Mouse (Mus musculus) CH12.LX (cell line): ENCODE data around the gene Clcn2. TPM values are rescaled to one million over a fixed set of nuclear protein-coding genes. Genes with fewer than 3 reads are reported as not detected.

Experiments
- DNase-seq: peaks from one replicate; pipeline ENCODE4 v3.0.0-alpha.2; 2013; ENCODE audit errors: extremely low read depth
- H3K27ac ChIP-seq: 2 replicates; pipeline ENCODE4 v1.5.1; 2012; ENCODE audit warnings: low read depth, mild to moderate bottlenecking, control low read depth, moderate library complexity; ENCODE audit not compliant: insufficient read depth
- H3K27me3 ChIP-seq: replicated peaks from 2 replicates; pipeline ENCODE3; 2012; ENCODE audit warnings: inconsistent platforms
- H3K36me3 ChIP-seq, 2 experiments: replicated peaks in 1 of 2; 2 replicates each; pipeline versions ENCODE3 to v1.6.1; 2012; ENCODE audit warnings: inconsistent platforms in 1 of 2, low read length in 1 of 2, mild to moderate bottlenecking in 1 of 2, mixed read lengths in 1 of 2, moderate library complexity in 1 of 2; ENCODE audit not compliant: control insufficient read depth in 1 of 2, insufficient read depth in 1 of 2
- H3K4me1 ChIP-seq, 2 experiments: 2 replicates each; pipeline ENCODE4 v1.6.1; 2012; ENCODE audit warnings: inconsistent platforms in 1 of 2, moderate library complexity in 1 of 2; ENCODE audit not compliant: insufficient read depth in 2 of 2, control insufficient read depth in 1 of 2
- H3K4me2 ChIP-seq: 2 replicates; pipeline ENCODE4 v1.6.1; 2012; ENCODE audit warnings: low read depth, mild to moderate bottlenecking, control low read depth; ENCODE audit not compliant: poor library complexity, insufficient read depth, severe bottlenecking
- H3K4me3 ChIP-seq, 3 experiments: fragments of 150-350 bp in 1 of 3; sonication (generic) in 1 of 3; replicated peaks in 1 of 3; 2 replicates each; pipeline versions ENCODE3 to v1.5.1; 2011 to 2012; ENCODE audit warnings: low read depth in 2 of 3, low read length in 2 of 3, mild to moderate bottlenecking in 2 of 3, moderate library complexity in 2 of 3, control low read depth in 1 of 3, improper control_type of control experiment in 1 of 3, inconsistent platforms in 1 of 3, mixed read lengths in 1 of 3; ENCODE audit not compliant: poor library complexity in 1 of 3
- H3K79me2 ChIP-seq: replicated peaks from 2 replicates; pipeline ENCODE4 v1.6.1; 2012; ENCODE audit warnings: mild to moderate bottlenecking, moderate library complexity; ENCODE audit not compliant: control insufficient read depth, poor library complexity, insufficient read depth, severe bottlenecking; ENCODE audit errors: extremely low read depth
- H3K9ac ChIP-seq: 2 replicates; pipeline ENCODE4 v1.6.1; 2012; ENCODE audit warnings: low read depth, mild to moderate bottlenecking, control low read depth, moderate library complexity; ENCODE audit not compliant: insufficient read depth
- H3K9me3 ChIP-seq: replicated peaks from 2 replicates; pipeline ENCODE3; 2012; ENCODE audit warnings: low read length, inconsistent platforms, mixed read lengths
- BHLHE40 ChIP-seq: IDR thresholded peaks from 2 replicates; pipeline ENCODE4 v1.6.1; 2011; ENCODE audit warnings: mild to moderate bottlenecking, low read depth, low read length, improper control_type of control experiment
- CHD1 ChIP-seq: IDR thresholded peaks from 2 replicates; pipeline ENCODE4 v1.6.1; 2012; ENCODE audit warnings: low read depth, low read length, improper control_type of control experiment, inconsistent platforms
- CHD2 ChIP-seq: IDR thresholded peaks from 2 replicates; pipeline ENCODE4 v1.6.1; 2011; ENCODE audit warnings: low read length, improper control_type of control experiment
- CTCF ChIP-seq, 2 experiments: IDR thresholded peaks in 1 of 2; conservative IDR thresholded peaks in 1 of 2; 2 replicates each; pipeline ENCODE4 v1.5.1; 2011 to 2012; ENCODE audit warnings: low read depth in 2 of 2, low read length in 2 of 2, improper control_type of control experiment in 1 of 2, inconsistent platforms in 1 of 2, mild to moderate bottlenecking in 1 of 2, moderate library complexity in 1 of 2
- E2F4 ChIP-seq: IDR thresholded peaks from 2 replicates; pipeline ENCODE4 v1.6.1; 2011; ENCODE audit warnings: low read depth, low read length, improper control_type of control experiment; ENCODE audit not compliant: insufficient replicate concordance
- ELF1 ChIP-seq: IDR thresholded peaks from 2 replicates; pipeline ENCODE4 v1.6.1; 2014; ENCODE audit warnings: low read depth, mild to moderate bottlenecking, inconsistent platforms, low read length, improper control_type of control experiment
- EP300 ChIP-seq: IDR thresholded peaks from 2 replicates; pipeline ENCODE4 v1.6.1; 2011; ENCODE audit warnings: low read length, improper control_type of control experiment
- ETS1 ChIP-seq: conservative IDR thresholded peaks from 2 replicates; pipeline ENCODE4 v1.6.1; 2012; ENCODE audit warnings: low read depth, mild to moderate bottlenecking, inconsistent platforms, low read length, improper control_type of control experiment, moderate library complexity
- GABPA ChIP-seq: IDR thresholded peaks from 2 replicates; pipeline ENCODE4 v1.6.1; 2012; ENCODE audit warnings: low read depth, low read length, improper control_type of control experiment, inconsistent platforms; ENCODE audit not compliant: insufficient replicate concordance
- HCFC1 ChIP-seq: IDR thresholded peaks from 2 replicates; pipeline ENCODE4 v1.6.1; 2012; ENCODE audit warnings: low read depth, mild to moderate bottlenecking, inconsistent platforms, low read length, improper control_type of control experiment
- IRF4 ChIP-seq: IDR thresholded peaks from 2 replicates; pipeline ENCODE4 v1.6.1; 2014; ENCODE audit warnings: low read depth, mild to moderate bottlenecking, inconsistent platforms, low read length, improper control_type of control experiment
- JUN ChIP-seq: IDR thresholded peaks from 2 replicates; pipeline ENCODE4 v1.6.1; 2011; ENCODE audit warnings: low read depth, mild to moderate bottlenecking, low read length, improper control_type of control experiment, moderate library complexity; ENCODE audit not compliant: insufficient read depth
- JUND ChIP-seq: conservative IDR thresholded peaks from 2 replicates; pipeline ENCODE4 v1.6.1; 2011; ENCODE audit warnings: low read depth, low read length, improper control_type of control experiment
- KAT2A ChIP-seq: IDR thresholded peaks from 2 replicates; pipeline ENCODE4 v1.6.1; 2012; ENCODE audit warnings: low read length, improper control_type of control experiment, inconsistent platforms; ENCODE audit not compliant: insufficient replicate concordance
- MAFK ChIP-seq: IDR thresholded peaks from 2 replicates; pipeline ENCODE4 v1.6.1; 2011; ENCODE audit warnings: low read length, improper control_type of control experiment; ENCODE audit not compliant: insufficient replicate concordance
- MAX ChIP-seq: IDR thresholded peaks from 2 replicates; pipeline ENCODE4 v1.6.1; 2011; ENCODE audit warnings: low read length, improper control_type of control experiment
- MAZ ChIP-seq: IDR thresholded peaks from 2 replicates; pipeline ENCODE4 v1.6.1; 2012; ENCODE audit warnings: low read depth, mild to moderate bottlenecking, inconsistent platforms, low read length, improper control_type of control experiment, moderate library complexity
- MEF2A ChIP-seq: IDR thresholded peaks from 2 replicates; pipeline ENCODE4 v1.6.1; 2014; ENCODE audit warnings: low read depth, mild to moderate bottlenecking, inconsistent platforms, low read length, improper control_type of control experiment, borderline replicate concordance
- MXI1 ChIP-seq: IDR thresholded peaks from 2 replicates; pipeline ENCODE4 v1.6.1; 2011; ENCODE audit warnings: mild to moderate bottlenecking, low read depth, low read length, improper control_type of control experiment
- MYC ChIP-seq: IDR thresholded peaks from 2 replicates; pipeline ENCODE4 v1.6.1; 2011; ENCODE audit warnings: low read depth, mild to moderate bottlenecking, improper control_type of control experiment, low read length
- NELFE ChIP-seq: IDR thresholded peaks from 2 replicates; pipeline ENCODE4 v1.6.1; 2011; ENCODE audit warnings: low read depth, low read length, improper control_type of control experiment
- NRF1 ChIP-seq: IDR thresholded peaks from 2 replicates; pipeline ENCODE4 v1.6.1; 2014; ENCODE audit warnings: low read depth, mild to moderate bottlenecking, inconsistent platforms, low read length, improper control_type of control experiment, moderate library complexity
- PAX5 ChIP-seq: IDR thresholded peaks from 2 replicates; pipeline ENCODE4 v1.6.1; 2012; ENCODE audit warnings: low read length, inconsistent platforms, mixed read lengths
- POLR2A ChIP-seq: IDR thresholded peaks from 2 replicates; pipeline ENCODE4 v1.6.1; 2011; ENCODE audit warnings: low read depth, mild to moderate bottlenecking, improper control_type of control experiment, low read length
- POLR2AphosphoS2 ChIP-seq: IDR thresholded peaks from 2 replicates; pipeline ENCODE4 v1.6.1; 2011; ENCODE audit warnings: low read depth, low read length, improper control_type of control experiment
- RAD21 ChIP-seq: IDR thresholded peaks from 2 replicates; pipeline ENCODE4 v1.6.1; 2011; ENCODE audit warnings: low read depth, mild to moderate bottlenecking, low read length, improper control_type of control experiment, moderate library complexity
- RCOR1 ChIP-seq: conservative IDR thresholded peaks from 2 replicates; pipeline ENCODE4 v1.6.1; 2012; ENCODE audit warnings: low read depth, mild to moderate bottlenecking, inconsistent platforms, low read length, improper control_type of control experiment
- SMC3 ChIP-seq: IDR thresholded peaks from 2 replicates; pipeline ENCODE4 v1.6.1; 2011; ENCODE audit warnings: low read depth, low read length, improper control_type of control experiment
- TBP ChIP-seq: conservative IDR thresholded peaks from 2 replicates; pipeline ENCODE4 v1.6.1; 2011; ENCODE audit warnings: low read depth, low read length, improper control_type of control experiment
- TCF12 ChIP-seq: IDR thresholded peaks from 2 replicates; pipeline ENCODE4 v1.6.1; 2014; ENCODE audit warnings: low read depth, mild to moderate bottlenecking, inconsistent platforms, low read length, improper control_type of control experiment
- UBTF ChIP-seq: IDR thresholded peaks from 2 replicates; pipeline ENCODE4 v1.6.1; 2012; ENCODE audit warnings: low read depth, mild to moderate bottlenecking, inconsistent platforms, low read length, improper control_type of control experiment, moderate library complexity
- USF1 ChIP-seq: IDR thresholded peaks from 2 replicates; pipeline ENCODE4 v1.6.1; 2014; ENCODE audit warnings: low read depth, mild to moderate bottlenecking, inconsistent platforms, low read length, improper control_type of control experiment
- USF2 ChIP-seq: conservative IDR thresholded peaks from 2 replicates; pipeline ENCODE4 v1.6.1; 2011; ENCODE audit warnings: low read depth, low read length, improper control_type of control experiment
- ZC3H11A ChIP-seq: IDR thresholded peaks from 2 replicates; pipeline ENCODE4 v1.6.1; 2012; ENCODE audit warnings: low read depth, mild to moderate bottlenecking, inconsistent platforms, low read length, improper control_type of control experiment
- ZKSCAN1 ChIP-seq: IDR thresholded peaks from 2 replicates; pipeline ENCODE4 v1.6.1; 2012; ENCODE audit warnings: low read depth, inconsistent platforms, low read length, improper control_type of control experiment, borderline replicate concordance
- ZMIZ1 ChIP-seq: IDR thresholded peaks from 2 replicates; pipeline ENCODE4 v1.6.1; 2012; ENCODE audit warnings: low read depth, mild to moderate bottlenecking, inconsistent platforms, low read length, improper control_type of control experiment
- ZNF384 ChIP-seq: IDR thresholded peaks from 2 replicates; pipeline ENCODE4 v1.6.1; 2012; ENCODE audit warnings: low read depth, low read length, improper control_type of control experiment, inconsistent platforms
- dilution Hi-C: fragments of 300-500 bp; cut with MboI; formaldehyde crosslinking; loops from 2 replicates; pipeline ENCODE4 v1.14.3; 2020; ENCODE audit warnings: low sequenced_read_pairs; ENCODE audit not compliant: extremely low pct_unique_long_range_greater_than_20kb, extremely low pct_ligation_motif_present
- in situ Hi-C: fragments of 300-500 bp; cut with MboI; formaldehyde crosslinking; loops from 3 replicates; pipeline ENCODE4 v1.14.3; 2019; ENCODE audit warnings: low sequenced_read_pairs, low pct_ligation_motif_present, low pct_unique_long_range_greater_than_20kb, mixed read lengths
- polyA plus RNA-seq: library from polyadenylated mRNA; unstranded; fragments of >175 nt; gene quantifications from 2 replicates; pipeline ENCODE4 v1.2.1, GENCODE M21; 2012; ENCODE audit warnings: low read depth; ENCODE audit not compliant: insufficient read length
- total RNA-seq, 2 experiments: library from RNA; depleted of rRNA; stranded (reverse); fragments of 300-350 nt in 1 of 2; fragments of >200 nt in 1 of 2; gene quantifications; 2 replicates each; pipeline ENCODE4 v1.2.3; 2012 to 2014

Clcn2 gene
- 4.2 and 4.5 TPM in 2 replicates for total RNA-seq (2012; rRNA removed)
- 1.2 and 1.4 TPM in 2 replicates for total RNA-seq (2014; rRNA removed)
- 3.5 and 4.1 TPM in 2 replicates for polyA plus RNA-seq

DNA sequence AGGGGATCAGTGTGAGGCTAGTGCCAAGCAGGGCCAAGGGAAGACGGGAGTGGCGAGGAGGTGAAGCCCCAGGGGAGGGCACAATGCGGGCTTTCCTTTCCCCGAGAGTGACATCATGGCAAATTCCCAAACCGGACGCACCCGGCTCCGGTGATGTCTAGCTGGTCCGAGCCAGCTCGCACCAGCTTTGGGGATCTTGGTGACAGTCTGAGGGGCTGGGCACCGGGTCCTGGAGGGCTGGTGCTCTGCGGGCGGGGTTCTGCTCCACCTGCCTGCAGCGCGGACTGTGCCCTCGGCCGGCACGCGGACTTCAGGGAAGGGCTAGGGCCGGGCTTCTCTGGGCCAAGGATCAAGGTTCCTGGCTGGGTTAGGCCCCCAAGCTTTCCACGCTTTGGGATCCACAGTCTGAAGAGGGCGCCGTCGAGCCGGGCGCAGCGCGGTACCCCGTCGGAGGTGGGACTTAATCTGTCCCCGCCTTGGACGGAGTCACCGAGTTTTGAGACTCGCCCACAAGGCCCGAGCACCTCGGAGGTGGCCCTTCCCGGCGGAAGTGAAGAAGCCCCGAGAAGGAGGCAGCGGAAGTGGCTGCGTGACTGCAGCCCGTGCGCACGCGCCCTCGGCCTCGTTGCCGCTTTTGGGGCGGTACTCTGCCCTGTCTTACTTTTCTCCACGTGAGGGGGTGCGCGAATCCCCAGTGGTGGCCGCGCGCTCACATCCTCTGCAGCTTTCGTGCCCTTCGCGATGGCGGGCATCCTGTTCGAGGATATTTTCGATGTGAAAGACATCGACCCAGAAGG, at the start of gene Clcn2, which contains the start of gene Polr2h:
TSS of gene Clcn2 (minus strand) at position 566 of the 797 bp plus-strand sequence.
TSS of gene Polr2h (plus strand) at position 485 of the 797 bp plus-strand sequence.
- dilution Hi-C loops: no loop called here
- H3K4me1 ChIP-seq: peaks cover 7 to 28% of the 10 kb centered on the region in 2 experiments; a peak in 3 of 4 replicates
- H3K36me3 ChIP-seq: peaks cover 19 to 30% of the 10 kb centered on the region in 2 experiments
- TF ChIP-seq ZNF384 (no peak), ELF1 (peak; percentile 94), POLR2A (peak; percentile 94), MAZ (peak; percentile 79), MAFK (no peak), JUND (no peak), CHD2 (no peak), ZKSCAN1 (no peak), MEF2A (peak; percentile 77; the same call in 1 of the 2 replicates), JUN (no peak), EP300 (no peak), RCOR1 (0 out of 2 replicates have a peak, but pooled peaks have one; percentile 19), TBP (peak; percentile 33; the same call in 1 of the 2 replicates), USF2 (no peak; the same call in 1 of the 2 replicates), HCFC1 (peak; percentile 87), KAT2A (peak; percentile 76; the same call in 1 of the 2 replicates), BHLHE40 (peak; percentile 97), GABPA (no peak; the same call in 1 of the 2 replicates), CHD1 (no peak), USF1 (peak; percentile 62), CTCF (conservative IDR thresholded peaks at IDR 0.05 in 1 of 2, IDR thresholded peaks at IDR 0.05 in 1 of 2; ENCODE audit: low read depth in 2 of 2, low read length in 2 of 2) (peak in 1 of 2 experiments; percentile 89; a peak in 2 of 4 replicates), IRF4 (peak; percentile 47), E2F4 (no peak), TCF12 (peak; percentile 40; the same call in 1 of the 2 replicates), PAX5 (no peak), MAX (peak; percentile 93), ZC3H11A (no peak), MXI1 (peak; percentile 98), NRF1 (peak; percentile 97), UBTF (peak; percentile 78; the same call in 1 of the 2 replicates), ZMIZ1 (peak; percentile 87; the same call in 1 of the 2 replicates), NELFE (peak; percentile 93), POLR2AphosphoS2 (peak; percentile 87), SMC3 (peak; percentile 33; the same call in 1 of the 2 replicates), MYC (peak; percentile 95), RAD21 (peak; percentile 61), ETS1 (peak; percentile 26; the same call in 1 of the 2 replicates)

More for the DNA sequence above, at the start of gene Clcn2, which contains the start of gene Polr2h:
- peak; percentile 100 for DNase-seq
- Histone ChIP-seq H3K9ac (peak within 1 kb of the TSS; percentile 76), H3K27me3 (peaks cover 11% of the 10 kb centered on the region), H3K4me3 (peak within 1 kb of the TSS; percentile 59 to 96 (median 88)), H3K27ac (peak within 1 kb of the TSS; percentile 76), H3K4me2 (peak within 1 kb of the TSS; percentile 98), H3K79me2 (peaks cover 10% of the 10 kb centered on the region), H3K9me3 (no peaks in the 10 kb centered on the region)
- in situ Hi-C loops: loop anchor here (5.0 to 10.0 kb wide), 2 partner anchors 45 to 177 kb away; no protein-coding TSS in a partner anchor
